8 mouse cellular contexts compared by ENCODE assay signal in the genomic region with DNA sequence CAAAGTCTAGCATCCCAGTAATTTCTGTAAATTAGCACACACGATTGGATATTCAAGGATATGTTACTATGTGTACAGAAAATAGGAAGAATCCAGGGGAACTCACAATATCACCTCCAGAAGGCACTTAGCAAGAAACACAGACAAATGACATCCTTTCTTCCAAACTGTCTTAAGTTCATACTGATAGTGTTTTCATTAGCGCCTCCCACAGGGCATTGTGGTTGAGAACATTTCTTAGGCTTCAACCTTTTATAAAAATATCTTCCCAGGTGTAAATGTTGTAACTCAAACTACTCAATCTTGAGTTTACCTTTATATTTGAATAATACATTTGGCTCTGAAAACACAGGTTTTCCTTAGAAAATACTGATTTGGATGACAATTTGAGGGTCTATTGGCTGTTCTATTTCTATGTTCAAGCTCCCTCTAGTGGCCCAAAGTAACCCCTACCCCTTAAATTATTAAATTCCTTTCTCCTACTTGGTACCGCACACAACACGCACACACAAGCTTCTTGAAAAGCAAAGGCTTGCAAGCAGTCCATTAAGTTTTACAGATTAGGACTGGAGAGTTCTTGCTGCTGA. TPM values are rescaled to one million over a fixed set of nuclear protein-coding genes. Genes with fewer than 3 reads are reported as not detected.
DNase-seq lines count a peak whose midpoint lies in the region; ATAC-seq and TF ChIP-seq lines count a peak whose summit lies in the region.

No protein-coding gene starts in this region.

- no peak overlapping the region for H3K27ac ChIP-seq in lung, postnatal 0 days (ENCODE audit: low read length)

- 60% methylated on average over 4 of the region's 4 CpGs for WGBS in lung, postnatal 0 days

- H3K9ac ChIP-seq in lung, postnatal 0 days (replicated peaks; ENCODE audit: low read depth), result no peak overlapping the region

- H3K27me3 ChIP-seq in lung, postnatal 0 days (replicated peaks; ENCODE audit: insufficient read depth, low read length), result no peaks in the 10 kb centered on the region

- no peak; the same call in 1 of the 2 replicates for ATAC-seq in lung, postnatal 0 days

- DNase-seq in cerebellum, postnatal 14 days, result peak; percentile 37 to 49
- no peak for DNase-seq in cerebellum, postnatal 4 days (ENCODE audit: low spot score in 2 of 2)
- DNase-seq in left cerebral cortex, postnatal 25 days (ENCODE audit: low spot score in 2 of 2), result peak; percentile 11 to 34
- DNase-seq in left cerebral cortex, postnatal 36 days (ENCODE audit: low spot score in 2 of 2), result no peak
- DNase-seq in c-Kit-positive CD71-positive TER-119-negative erythroid progenitor cells, embryonic 14.5 days (ENCODE audit: low read depth), result peak; percentile 23
- DNase-seq in lung, postnatal 0 days (ENCODE audit: low spot score), result peak; percentile 71
- peak; percentile 40 for DNase-seq in thymus, postnatal 4 days
- no peak for DNase-seq in right cerebral cortex, adult 18-20 months

- TF ChIP-seq CTCF in lung, postnatal 0 days (IDR thresholded peaks at IDR 0.05), result peak; percentile 64

- no peaks in the 10 kb centered on the region for H3K4me1 ChIP-seq in lung, postnatal 0 days (ENCODE audit: insufficient read depth, low read depth, low read length)

- H3K4me2 ChIP-seq in lung, postnatal 0 days (replicated peaks; ENCODE audit: low read depth, low read length), result no peak overlapping the region

- intact Hi-C loops in left cerebral cortex, postnatal 25 days (cut with DNase I), result loop anchor here (2.0 kb wide), 1 partner anchor 191 kb away; no protein-coding TSS in a partner anchor
- intact Hi-C loops in left cerebral cortex, postnatal 36 days (cut with DNase I), result loop anchor here (2.0 to 10.0 kb wide), 2 partner anchors 79 to 191 kb away; no protein-coding TSS in a partner anchor

- no peak overlapping the region for H3K4me3 ChIP-seq in lung, postnatal 0 days (ENCODE audit: low read depth, low read length)

- 0 out of 2 replicates have a peak, but pooled peaks have one; percentile 35 for TF ChIP-seq EP300 in lung, postnatal 0 days (IDR thresholded peaks at IDR 0.05)

- H3K36me3 ChIP-seq in lung, postnatal 0 days (ENCODE audit: insufficient read depth, low read length), result 0 out of 2 replicates have a peak, but pooled peaks cover 4% of the 10 kb centered on the region

- no peaks in the 10 kb centered on the region for H3K9me3 ChIP-seq in lung, postnatal 0 days (ENCODE audit: low read length)

RNA-seq across cellular contexts. Expression of gene Rc3h1, which starts 27.8 kb away (rescaled TPM):
- 10 to 100 TPM; 40.3 to 46.4 TPM for total RNA-seq in left cerebral cortex, postnatal 25 days (2021)
- total RNA-seq in left cerebral cortex, postnatal 36 days (2021), result 10 to 100 TPM; 41.0 to 42.9 TPM
- 6.9 and 8.2 TPM in 2 replicates for polyA plus RNA-seq in lung, postnatal 0 days (2015; fragmentation: Nextera tagmentation; extraction: Ambion mirVana)

RNA-seq across cellular contexts. Expression of gene Serpinc1, which starts 44.4 kb away (rescaled TPM):
- under 1 TPM; 0.27 to 0.57 TPM for total RNA-seq in left cerebral cortex, postnatal 25 days (2021)
- total RNA-seq in left cerebral cortex, postnatal 36 days (2021), result under 1 TPM; 0.12 to 0.50 TPM
- 1.7 and 2.3 TPM in 2 replicates for polyA plus RNA-seq in lung, postnatal 0 days (2015; fragmentation: Nextera tagmentation; extraction: Ambion mirVana)

Comparison
In these comparisons a context has a peak if more than half of its experiments do, and no peak if none do; other contexts are left out.
1. DNase-seq: peak in cerebellum, postnatal 14 days (2 of 2), left cerebral cortex, postnatal 25 days (2 of 2), c-Kit-positive CD71-positive TER-119-negative erythroid progenitor cells, embryonic 14.5 days (single experiment), lung, postnatal 0 days (single experiment) and thymus, postnatal 4 days (single experiment); none in cerebellum, postnatal 4 days (0 of 2), left cerebral cortex, postnatal 36 days (0 of 2) and right cerebral cortex, adult 18-20 months (single experiment).